In genomic region chr19:4171393-4172290, GRCm38 (mm10) we compare ENCODE assay signal across 7 mouse cellular contexts. TPM values are rescaled to one million over a fixed set of nuclear protein-coding genes. Genes with fewer than 3 reads are reported as not detected.
DNase-seq lines count a peak whose midpoint lies in the region; ATAC-seq lines count a peak whose summit lies in the region.

No protein-coding gene starts in this region.

- intact Hi-C loops in left cerebral cortex, postnatal 4 days (cut with DNase I) = no loop called here

- peak; percentile 10; the same call in 1 of the 2 replicates for ATAC-seq in common myeloid progenitor, adult 5-6 weeks (replicated peaks; ENCODE audit: low read depth, poor library complexity, severe bottlenecking)
- peak; percentile 35 for ATAC-seq in granulocyte monocyte progenitor cell, adult 5-6 weeks (replicated peaks; ENCODE audit: poor library complexity, severe bottlenecking)
- no peak for ATAC-seq in activated CD4-positive, CD25-positive, alpha-beta regulatory T cell, adult 4 months

- peak; percentile 46 for DNase-seq in left cerebral cortex, postnatal 4 days
- no peak for DNase-seq in left cerebral cortex, adult 18-20 months (ENCODE audit: low spot score in 2 of 2)
- peak; percentile 51 to 81 for DNase-seq in lung, postnatal 4 days
- DNase-seq in layer of hippocampus, postnatal 14 days (ENCODE audit: low spot score in 2 of 2) = no peak

RNA-seq across cellular contexts. Expression of gene Carns1, which starts 3.6 kb away (rescaled TPM):
- total RNA-seq in left cerebral cortex, postnatal 4 days (2021) = 1 to 10 TPM; 2.4 to 3.1 TPM
- total RNA-seq in left cerebral cortex, adult 18-20 months (2021) = 1 to 10 TPM; 5.1 to 9.2 TPM
- total RNA-seq in common myeloid progenitor, adult 5-6 weeks (2017) = 3.4 and 3.5 TPM in 2 replicates
- 0.58 and 5.7 TPM in 2 replicates for total RNA-seq in granulocyte monocyte progenitor cell, adult 5-6 weeks (2014; fragmentation: Nextera tagmentation)
- 1.1 and 2.9 TPM in 2 replicates for total RNA-seq in granulocyte monocyte progenitor cell, adult 5-6 weeks (2017)
- total RNA-seq in layer of hippocampus, postnatal 14 days (2021) = 1 to 10 TPM; 4.0 to 4.9 TPM
- polyA plus RNA-seq in activated CD4-positive, CD25-positive, alpha-beta regulatory T cell, adult 4 months (2017; shearing (Covaris generic)) = 1 to 10 TPM; 6.1 to 7.2 TPM

RNA-seq across cellular contexts. Expression of gene Rps6kb2, which starts 8.5 kb away (rescaled TPM):
- 10 to 100 TPM; 38.1 to 39.2 TPM for total RNA-seq in left cerebral cortex, postnatal 4 days (2021)
- 10 to 100 TPM; 32.5 to 34.5 TPM for total RNA-seq in left cerebral cortex, adult 18-20 months (2021)
- total RNA-seq in common myeloid progenitor, adult 5-6 weeks (2017) = 15.9 and 16.4 TPM in 2 replicates
- total RNA-seq in granulocyte monocyte progenitor cell, adult 5-6 weeks (2014; fragmentation: Nextera tagmentation) = 42.5 and 45.6 TPM in 2 replicates
- 21.0 and 31.6 TPM in 2 replicates for total RNA-seq in granulocyte monocyte progenitor cell, adult 5-6 weeks (2017)
- total RNA-seq in layer of hippocampus, postnatal 14 days (2021) = 10 to 100 TPM; 32.6 to 40.9 TPM
- polyA plus RNA-seq in activated CD4-positive, CD25-positive, alpha-beta regulatory T cell, adult 4 months (2017; shearing (Covaris generic)) = 10 to 100 TPM; 21.9 to 25.0 TPM

RNA-seq across cellular contexts. Expression of gene Ptprcap, which starts 18.2 kb away (rescaled TPM):
- 1 to 10 TPM; 1.2 to 1.6 TPM for total RNA-seq in left cerebral cortex, postnatal 4 days (2021)
- total RNA-seq in left cerebral cortex, adult 18-20 months (2021) = 1 to 10 TPM; 1.3 to 2.3 TPM
- total RNA-seq in common myeloid progenitor, adult 5-6 weeks (2017) = 140 and 184 TPM in 2 replicates
- 40.8 and 53.6 TPM in 2 replicates for total RNA-seq in granulocyte monocyte progenitor cell, adult 5-6 weeks (2014; fragmentation: Nextera tagmentation)
- 64.9 and 84.1 TPM in 2 replicates for total RNA-seq in granulocyte monocyte progenitor cell, adult 5-6 weeks (2017)
- 1 to 10 TPM in 1 of 2 experiments, under 1 TPM in 1; 0.99 to 2.5 TPM for total RNA-seq in layer of hippocampus, postnatal 14 days (2021)
- 1,000 to 10,000 TPM; 1,013 to 1,027 TPM for polyA plus RNA-seq in activated CD4-positive, CD25-positive, alpha-beta regulatory T cell, adult 4 months (2017; shearing (Covaris generic))

RNA-seq across cellular contexts. Expression of gene Tbc1d10c, which starts 19.4 kb away (rescaled TPM):
- 1 to 10 TPM; 2.1 to 2.4 TPM for total RNA-seq in left cerebral cortex, postnatal 4 days (2021)
- total RNA-seq in left cerebral cortex, adult 18-20 months (2021) = 1 to 10 TPM; 1.0 to 1.1 TPM
- total RNA-seq in common myeloid progenitor, adult 5-6 weeks (2017) = 25.8 and 34.7 TPM in 2 replicates
- total RNA-seq in granulocyte monocyte progenitor cell, adult 5-6 weeks (2014; fragmentation: Nextera tagmentation) = 41.1 and 50.1 TPM in 2 replicates
- total RNA-seq in granulocyte monocyte progenitor cell, adult 5-6 weeks (2017) = 11.3 and 18.4 TPM in 2 replicates
- total RNA-seq in layer of hippocampus, postnatal 14 days (2021) = 1 to 10 TPM in 1 of 2 experiments, under 1 TPM in 1; 0.74 to 1.8 TPM
- polyA plus RNA-seq in activated CD4-positive, CD25-positive, alpha-beta regulatory T cell, adult 4 months (2017; shearing (Covaris generic)) = 100 to 1,000 TPM; 548 to 733 TPM

RNA-seq across cellular contexts. Expression of gene Ppp1ca, which starts 20.2 kb away (rescaled TPM):
- 100 to 1,000 TPM; 318 to 333 TPM for total RNA-seq in left cerebral cortex, postnatal 4 days (2021)
- 100 to 1,000 TPM; 303 to 333 TPM for total RNA-seq in left cerebral cortex, adult 18-20 months (2021)
- total RNA-seq in common myeloid progenitor, adult 5-6 weeks (2017) = 450 and 486 TPM in 2 replicates
- 406 and 527 TPM in 2 replicates for total RNA-seq in granulocyte monocyte progenitor cell, adult 5-6 weeks (2014; fragmentation: Nextera tagmentation)
- 494 and 518 TPM in 2 replicates for total RNA-seq in granulocyte monocyte progenitor cell, adult 5-6 weeks (2017)
- total RNA-seq in layer of hippocampus, postnatal 14 days (2021) = 100 to 1,000 TPM; 281 TPM
- 1,000 to 10,000 TPM in 1 of 2 experiments, 100 to 1,000 TPM in 1; 945 to 1,075 TPM for polyA plus RNA-seq in activated CD4-positive, CD25-positive, alpha-beta regulatory T cell, adult 4 months (2017; shearing (Covaris generic))

Comparison
In these comparisons a context has a peak if more than half of its experiments do, and no peak if none do; other contexts are left out.
1. DNase-seq: peak in left cerebral cortex, postnatal 4 days (single experiment) and lung, postnatal 4 days (2 of 2); none in left cerebral cortex, adult 18-20 months (0 of 2) and layer of hippocampus, postnatal 14 days (0 of 2).
2. RNA of gene Ptprcap, which starts 18.2 kb away (total RNA-seq): 140 to 184 TPM in common myeloid progenitor, adult 5-6 weeks and 40.8 to 84.1 TPM in granulocyte monocyte progenitor cell, adult 5-6 weeks; 0.99 to 2.5 TPM in layer of hippocampus, postnatal 14 days, 1.3 to 2.3 TPM in left cerebral cortex, adult 18-20 months and 1.2 to 1.6 TPM in left cerebral cortex, postnatal 4 days; every median in the first group is over 10 times any median in the second.